Mouse (Mus musculus): ENCODE measurements around the gene Stx7. TPM values are rescaled to one million over a fixed set of nuclear protein-coding genes. Genes with fewer than 3 reads are reported as not detected.

Stx7 gene
- polyA plus RNA-seq, 1 experiment from 2014 or later = 388 TPM

DNA sequence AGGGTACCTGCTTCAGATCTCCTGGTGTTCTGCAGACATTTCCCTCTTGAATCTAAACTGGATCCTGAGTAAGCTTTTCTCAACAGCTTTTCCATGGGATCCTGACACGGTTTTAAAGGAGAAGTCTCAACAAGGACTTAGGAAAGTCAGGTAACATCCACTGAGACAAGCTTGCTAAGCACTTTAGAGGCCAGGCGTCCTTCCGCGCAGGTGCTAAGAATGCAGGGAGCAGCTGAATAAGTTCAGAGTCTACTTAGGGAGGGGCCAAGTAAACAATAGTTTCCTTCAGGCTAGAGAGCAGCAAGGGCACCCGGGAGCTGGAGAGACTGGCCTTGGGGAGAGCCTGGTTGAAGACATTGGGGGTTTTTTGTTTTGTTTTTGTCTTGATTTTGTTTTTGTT is 16.8 kb upstream of the Stx7 start:
- H3K27me3 ChIP-seq (ENCODE audit: control insufficient read depth, insufficient read depth, low read depth, low read length) = no peaks in the 10 kb centered on the region; the same call in 1 of the 2 replicates
- WGBS = 18% methylated on average over 5 of the region's 5 CpGs
- H3K36me3 ChIP-seq (ENCODE audit: control insufficient read depth, insufficient read depth, low read length) = no peaks in the 10 kb centered on the region
- 0 out of 2 replicates have a peak overlapping the region, but pooled peaks have one; percentile 21 for H3K9ac ChIP-seq (ENCODE audit: low read depth, low read length)
- H3K4me1 ChIP-seq (ENCODE audit: control insufficient read depth, insufficient read depth, low read length) = no peaks in the 10 kb centered on the region
- no peak overlapping the region for H3K4me3 ChIP-seq (ENCODE audit: low read depth, low read length)
- ATAC-seq = no peak
- H3K4me2 ChIP-seq (ENCODE audit: low read length) = no peak overlapping the region
- no peak overlapping the region for H3K27ac ChIP-seq (ENCODE audit: low read length)
- H3K9me3 ChIP-seq (replicated peaks; ENCODE audit: control insufficient read depth, low read length, poor library complexity, severe bottlenecking) = no peaks in the 10 kb centered on the region

DNA sequence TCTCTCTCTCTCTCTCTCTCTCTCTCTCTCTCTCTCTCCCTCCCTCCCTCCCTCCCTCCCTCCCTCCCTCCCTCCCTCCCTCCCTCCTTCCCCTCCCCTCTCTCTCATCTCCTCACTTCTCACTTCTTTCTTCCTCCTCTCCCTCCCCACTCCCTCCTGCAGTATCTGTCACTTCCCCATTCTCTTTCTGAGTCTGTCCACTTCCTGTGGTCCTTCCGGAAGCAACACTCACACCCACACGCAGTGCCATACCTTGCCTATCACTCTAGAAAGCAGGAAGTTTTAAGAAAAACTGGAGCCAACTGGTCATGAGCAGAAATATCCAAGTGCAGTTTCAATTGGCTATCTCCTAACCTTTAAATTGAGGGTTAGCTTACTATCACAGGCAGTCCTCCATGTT is 16.0 kb upstream of the Stx7 start:
- Histone ChIP-seq H3K4me3 (ENCODE audit: low read depth, low read length) (no peak overlapping the region), H3K36me3 (ENCODE audit: control insufficient read depth, insufficient read depth, low read length) (no peaks in the 10 kb centered on the region), H3K4me2 (ENCODE audit: low read length) (no peak overlapping the region), H3K9me3 (replicated peaks; ENCODE audit: control insufficient read depth, low read length, poor library complexity, severe bottlenecking) (no peaks in the 10 kb centered on the region), H3K27me3 (ENCODE audit: control insufficient read depth, insufficient read depth, low read depth, low read length) (no peaks in the 10 kb centered on the region; the same call in 1 of the 2 replicates), H3K9ac (ENCODE audit: low read depth, low read length) (no peak overlapping the region), H3K27ac (ENCODE audit: low read length) (no peak overlapping the region), H3K4me1 (ENCODE audit: control insufficient read depth, insufficient read depth, low read length) (no peaks in the 10 kb centered on the region)
- no peak for ATAC-seq
- 58% methylated on average over 2 of the region's 2 CpGs for WGBS

DNA sequence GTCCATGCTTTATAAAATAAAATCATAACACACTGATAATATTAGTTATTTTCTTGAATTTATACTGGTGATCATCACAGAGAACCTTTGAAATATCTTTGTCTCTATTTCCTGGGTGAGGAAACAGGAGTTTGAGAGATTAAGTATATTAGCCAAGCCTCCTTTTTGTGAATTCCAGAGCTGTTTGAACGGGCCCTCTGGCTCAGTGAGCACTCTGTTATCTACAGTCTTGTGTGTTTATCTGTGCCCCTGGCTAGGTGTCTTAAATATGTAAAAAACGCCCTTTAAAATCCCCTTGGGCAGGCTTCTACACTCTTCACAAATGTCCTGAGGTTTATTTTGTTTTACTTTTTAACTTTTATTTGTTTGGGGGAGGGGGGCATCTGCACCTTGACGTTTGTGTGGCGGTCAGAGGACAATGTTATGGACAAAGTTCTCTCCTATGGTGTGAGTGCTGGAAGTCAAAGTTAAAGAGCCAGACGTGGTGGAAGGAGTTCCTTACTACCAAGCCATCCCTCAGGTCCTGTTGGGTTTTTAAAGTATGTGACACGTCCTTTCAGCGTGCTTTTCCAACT is 14.9 kb upstream of the Stx7 start:
- Histone ChIP-seq H3K4me3 (ENCODE audit: low read depth, low read length) (no peak overlapping the region), H3K27ac (ENCODE audit: low read length) (no peak overlapping the region), H3K4me2 (ENCODE audit: low read length) (no peak overlapping the region), H3K4me1 (ENCODE audit: control insufficient read depth, insufficient read depth, low read length) (no peaks in the 10 kb centered on the region), H3K9me3 (replicated peaks; ENCODE audit: control insufficient read depth, low read length, poor library complexity, severe bottlenecking) (no peaks in the 10 kb centered on the region), H3K36me3 (ENCODE audit: control insufficient read depth, insufficient read depth, low read length) (no peaks in the 10 kb centered on the region), H3K27me3 (ENCODE audit: control insufficient read depth, insufficient read depth, low read depth, low read length) (no peaks in the 10 kb centered on the region; the same call in 1 of the 2 replicates), H3K9ac (ENCODE audit: low read depth, low read length) (no peak overlapping the region)
- WGBS = 70% methylated on average over 7 of the region's 7 CpGs
- no peak for ATAC-seq

DNA sequence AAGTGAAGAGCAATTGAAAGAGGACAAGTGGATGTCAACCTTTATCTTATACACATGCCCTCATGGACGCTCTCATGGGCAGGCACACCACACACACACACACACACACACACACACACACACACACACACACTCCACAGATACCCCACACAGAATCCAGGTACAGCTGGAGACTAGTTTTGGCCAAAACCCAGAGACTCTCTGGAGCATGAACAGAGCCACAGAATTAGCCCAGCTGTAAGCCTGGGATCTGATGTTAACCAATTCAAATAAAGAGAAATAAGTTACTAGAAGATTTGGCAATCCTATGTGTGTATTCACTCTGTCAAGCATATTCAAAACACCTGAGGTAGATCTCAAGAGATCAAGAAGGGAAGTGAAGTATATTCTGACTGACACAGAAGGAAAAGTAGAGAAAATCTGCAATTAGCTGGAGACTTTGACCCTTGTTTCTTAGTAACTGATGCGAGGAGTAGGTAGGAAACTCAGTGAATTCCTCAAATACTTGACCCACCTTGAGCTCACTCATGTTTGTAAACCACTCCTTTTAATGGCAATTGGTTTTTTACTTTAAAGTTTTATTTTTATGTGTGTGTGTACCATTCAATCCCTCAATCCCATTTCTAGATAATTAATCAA is 10.4 kb upstream of the Stx7 start:
- Histone ChIP-seq H3K4me3 (ENCODE audit: low read depth, low read length) (no peak overlapping the region), H3K9ac (ENCODE audit: low read depth, low read length) (no peak overlapping the region), H3K27ac (ENCODE audit: low read length) (no peak overlapping the region), H3K36me3 (ENCODE audit: control insufficient read depth, insufficient read depth, low read length) (no peaks in the 10 kb centered on the region), H3K9me3 (replicated peaks; ENCODE audit: control insufficient read depth, low read length, poor library complexity, severe bottlenecking) (no peaks in the 10 kb centered on the region), H3K4me2 (ENCODE audit: low read length) (no peak overlapping the region), H3K27me3 (ENCODE audit: control insufficient read depth, insufficient read depth, low read depth, low read length) (no peaks in the 10 kb centered on the region), H3K4me1 (ENCODE audit: control insufficient read depth, insufficient read depth, low read length) (no peaks in the 10 kb centered on the region)
- ATAC-seq = no peak
- 81% methylated on average over 2 of the region's 2 CpGs for whole genome bisulfite sequencing

DNA sequence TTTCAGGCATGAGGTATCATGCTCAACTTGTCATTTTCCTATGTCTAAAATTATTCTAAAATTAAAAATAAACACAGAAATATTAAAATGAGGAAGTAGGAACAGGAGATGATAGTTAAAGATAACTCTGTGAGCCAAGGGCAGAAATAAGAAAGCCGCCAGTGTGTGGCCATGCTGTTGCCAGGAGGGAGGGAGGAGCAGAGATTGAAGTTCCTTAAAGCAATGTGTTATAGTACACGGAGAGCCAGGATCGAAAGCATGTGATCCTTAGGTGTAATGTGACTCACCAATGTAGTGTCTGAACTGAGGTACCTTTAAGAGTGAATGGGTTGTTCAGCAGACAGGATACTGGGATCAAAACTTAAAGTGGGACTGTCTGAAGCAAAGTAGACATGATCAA is 6.4 kb upstream of the Stx7 start:
- Histone ChIP-seq H3K36me3 (ENCODE audit: control insufficient read depth, insufficient read depth, low read length) (no peaks in the 10 kb centered on the region), H3K9ac (ENCODE audit: low read depth, low read length) (no peak overlapping the region), H3K4me3 (ENCODE audit: low read depth, low read length) (no peak overlapping the region), H3K4me2 (ENCODE audit: low read length) (no peak overlapping the region), H3K4me1 (ENCODE audit: control insufficient read depth, insufficient read depth, low read length) (no peaks in the 10 kb centered on the region), H3K27ac (ENCODE audit: low read length) (no peak overlapping the region), H3K9me3 (replicated peaks; ENCODE audit: control insufficient read depth, low read length, poor library complexity, severe bottlenecking) (no peaks in the 10 kb centered on the region), H3K27me3 (ENCODE audit: control insufficient read depth, insufficient read depth, low read depth, low read length) (no peaks in the 10 kb centered on the region)
- WGBS = 89% methylated on average over 3 of the region's 3 CpGs
- ATAC-seq = no peak

DNA sequence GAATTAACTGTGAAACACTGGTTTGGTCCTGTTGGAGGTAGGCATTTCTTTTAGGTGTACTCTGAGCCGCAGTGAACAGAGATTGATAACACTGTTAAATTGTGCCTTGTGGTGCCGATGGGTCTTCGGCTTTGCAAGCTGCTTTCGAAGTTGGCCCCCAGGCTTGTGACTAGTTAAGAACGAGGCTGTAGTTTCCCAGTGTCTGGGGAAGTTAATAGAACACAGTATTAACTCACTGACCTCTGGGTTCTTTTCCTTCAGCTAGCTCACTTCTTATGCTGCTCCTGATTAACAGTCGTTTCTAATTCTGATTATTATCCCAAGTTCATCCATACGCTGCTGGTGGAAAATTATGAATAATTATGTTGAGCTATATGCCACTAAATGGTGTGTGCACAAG is 984 bp downstream of the Stx7 start:
- no peak for ATAC-seq
- Histone ChIP-seq H3K4me3 (ENCODE audit: low read depth, low read length) (peak overlapping the region; percentile 84), H3K27me3 (ENCODE audit: control insufficient read depth, insufficient read depth, low read depth, low read length) (no peaks in the 10 kb centered on the region), H3K27ac (ENCODE audit: low read length) (no peak overlapping the region), H3K9ac (ENCODE audit: low read depth, low read length) (peak overlapping the region; percentile 4; the same call in 1 of the 2 replicates), H3K36me3 (ENCODE audit: control insufficient read depth, insufficient read depth, low read length) (no peaks in the 10 kb centered on the region; the same call in 1 of the 2 replicates), H3K4me2 (ENCODE audit: low read length) (peak overlapping the region; percentile 60), H3K4me1 (ENCODE audit: control insufficient read depth, insufficient read depth, low read length) (peaks cover 25% of the 10 kb centered on the region), H3K9me3 (replicated peaks; ENCODE audit: control insufficient read depth, low read length, poor library complexity, severe bottlenecking) (no peaks in the 10 kb centered on the region)
- WGBS = 48% methylated on average over 7 of the region's 7 CpGs

DNA sequence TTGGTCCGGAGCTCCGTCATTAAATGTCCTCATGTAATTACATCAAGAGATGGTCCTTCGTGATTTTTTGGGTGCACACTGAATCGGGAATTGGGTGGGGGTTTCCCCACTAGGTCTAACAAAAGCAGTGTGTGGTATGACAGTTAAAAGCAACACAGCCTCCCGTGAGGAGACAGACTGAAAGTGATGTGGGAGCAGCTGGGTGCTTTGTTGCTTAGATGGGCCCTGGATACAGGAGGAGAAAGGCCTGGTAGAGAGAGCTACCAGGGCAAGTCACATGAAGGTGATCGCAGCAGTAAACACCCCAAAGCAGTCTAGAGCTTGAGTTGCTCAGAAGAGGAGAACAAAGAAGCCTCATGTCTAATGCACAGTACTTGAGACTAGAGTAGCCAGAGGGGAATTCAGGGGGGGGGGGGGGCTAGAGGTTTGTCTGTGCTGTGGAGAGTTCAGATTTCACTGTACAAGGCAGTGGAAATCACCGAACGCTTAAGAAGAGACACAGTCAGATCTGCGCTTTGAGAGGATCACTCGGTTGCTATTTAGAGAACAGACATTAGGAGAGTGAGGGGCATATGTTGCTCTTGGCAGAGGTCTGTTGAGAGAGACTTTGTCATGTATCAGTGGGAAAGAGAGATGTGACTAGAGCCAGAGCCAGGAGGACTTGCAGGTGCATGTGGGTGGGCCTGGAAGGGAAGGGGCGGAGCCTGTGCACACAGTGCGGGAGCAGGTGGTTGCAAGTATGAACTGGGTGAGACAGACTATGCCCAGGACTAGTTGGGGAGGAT is 9.6 kb downstream of the Stx7 start:
- no peaks in the 10 kb centered on the region for H3K27me3 ChIP-seq (ENCODE audit: control insufficient read depth, insufficient read depth, low read depth, low read length)
- no peaks in the 10 kb centered on the region for H3K9me3 ChIP-seq (replicated peaks; ENCODE audit: control insufficient read depth, low read length, poor library complexity, severe bottlenecking)
- no peak overlapping the region for H3K27ac ChIP-seq (ENCODE audit: low read length)
- no peak overlapping the region for H3K4me2 ChIP-seq (ENCODE audit: low read length)
- no peak; the same call in 1 of the 2 replicates for ATAC-seq
- H3K4me1 ChIP-seq (ENCODE audit: control insufficient read depth, insufficient read depth, low read length) = no peaks in the 10 kb centered on the region; the same call in 1 of the 2 replicates
- no peak overlapping the region for H3K4me3 ChIP-seq (ENCODE audit: low read depth, low read length)
- 96% methylated on average over 12 of the region's 12 CpGs for WGBS
- no peak overlapping the region for H3K9ac ChIP-seq (ENCODE audit: low read depth, low read length)
- peaks cover 31% of the 10 kb centered on the region for H3K36me3 ChIP-seq (ENCODE audit: control insufficient read depth, insufficient read depth, low read length)

DNA sequence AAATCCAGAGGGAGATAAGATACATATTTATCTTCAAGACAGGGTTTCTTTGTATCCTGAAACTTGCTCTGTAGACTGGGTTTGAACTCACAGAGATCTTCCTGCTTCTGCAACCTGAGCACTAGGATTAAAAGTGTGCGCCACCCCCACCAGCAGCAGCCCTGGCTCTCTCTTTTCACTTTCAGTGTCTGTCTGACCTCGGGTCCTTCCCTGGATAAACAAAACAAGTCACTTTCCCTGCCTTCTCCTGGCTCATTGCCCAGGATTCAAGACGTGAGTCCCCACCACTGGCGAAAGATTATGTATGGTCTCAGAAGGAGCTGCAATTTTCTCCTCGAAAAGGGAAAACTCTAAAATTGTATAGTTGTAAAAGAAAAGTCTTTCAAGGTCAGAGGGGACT is 10.5 kb downstream of the Stx7 start:
- peaks cover 6% of the 10 kb centered on the region; the same call in 1 of the 2 replicates for H3K4me1 ChIP-seq (ENCODE audit: control insufficient read depth, insufficient read depth, low read length)

DNA sequence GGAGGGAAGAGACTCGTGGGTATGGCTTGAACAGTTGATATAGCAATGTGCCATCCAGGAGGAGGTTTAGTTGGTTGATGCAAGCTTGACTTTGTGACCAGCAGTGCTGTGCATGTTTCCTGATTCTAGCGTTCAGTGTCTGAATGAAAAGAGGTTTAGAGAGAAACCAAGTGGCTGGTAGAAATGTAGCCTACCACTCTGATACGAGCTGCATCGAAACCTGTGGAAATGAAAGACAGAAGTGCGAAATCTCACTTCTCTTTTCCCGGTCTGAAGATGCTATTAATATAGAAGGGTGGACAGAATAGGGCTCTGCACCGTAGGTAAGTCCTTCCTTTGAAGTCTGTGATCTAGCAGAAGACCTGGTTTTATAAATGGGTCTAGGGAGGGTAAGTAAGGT is 11.2 kb downstream of the Stx7 start:
- Histone ChIP-seq H3K4me3 (ENCODE audit: low read depth, low read length) (no peak overlapping the region), H3K27ac (ENCODE audit: low read length) (no peak overlapping the region), H3K9me3 (replicated peaks; ENCODE audit: control insufficient read depth, low read length, poor library complexity, severe bottlenecking) (no peaks in the 10 kb centered on the region), H3K4me2 (ENCODE audit: low read length) (no peak overlapping the region), H3K4me1 (ENCODE audit: control insufficient read depth, insufficient read depth, low read length) (peaks cover 10% of the 10 kb centered on the region; the same call in 1 of the 2 replicates), H3K9ac (ENCODE audit: low read depth, low read length) (no peak overlapping the region), H3K36me3 (ENCODE audit: control insufficient read depth, insufficient read depth, low read length) (peaks cover 31% of the 10 kb centered on the region), H3K27me3 (ENCODE audit: control insufficient read depth, insufficient read depth, low read depth, low read length) (no peaks in the 10 kb centered on the region)
- no peak for ATAC-seq
- WGBS = 93% methylated on average over 7 of the region's 7 CpGs

More for the DNA sequence above, 10.5 kb downstream of the Stx7 start:
- no peak for ATAC-seq
- Histone ChIP-seq H3K4me2 (ENCODE audit: low read length) (no peak overlapping the region), H3K4me3 (ENCODE audit: low read depth, low read length) (no peak overlapping the region), H3K9ac (ENCODE audit: low read depth, low read length) (no peak overlapping the region), H3K27ac (ENCODE audit: low read length) (no peak overlapping the region), H3K9me3 (replicated peaks; ENCODE audit: control insufficient read depth, low read length, poor library complexity, severe bottlenecking) (no peaks in the 10 kb centered on the region), H3K36me3 (ENCODE audit: control insufficient read depth, insufficient read depth, low read length) (peaks cover 31% of the 10 kb centered on the region), H3K27me3 (ENCODE audit: control insufficient read depth, insufficient read depth, low read depth, low read length) (no peaks in the 10 kb centered on the region)
- 66% methylated on average over 5 of the region's 5 CpGs for WGBS

Data from midbrain, embryonic 16.5 days (tissue).